Mouse (Mus musculus): Measurements from ENCODE around the gene Npffr2.

DNA sequence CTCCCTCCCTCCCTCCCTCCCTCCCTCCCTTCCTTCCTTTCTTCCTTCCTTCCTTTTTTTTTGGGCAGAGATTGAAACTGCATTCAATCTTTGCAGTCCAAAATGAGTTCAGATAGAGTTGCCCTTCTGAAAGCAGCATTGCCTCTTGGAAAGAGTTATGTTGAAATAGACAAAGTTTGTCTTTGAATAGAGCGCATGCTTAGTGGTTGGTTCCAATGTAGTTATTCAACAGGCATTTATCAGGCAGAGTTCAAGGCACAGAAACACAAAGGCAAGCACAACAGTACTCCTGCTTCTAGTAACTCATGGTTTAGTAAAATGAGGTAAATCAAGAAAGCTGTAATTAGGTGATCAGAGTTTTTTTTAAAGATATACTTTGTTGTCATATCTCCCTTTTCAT, 34.7 kb upstream of the Npffr2 start:
- TF ChIP-seq CTCF (IDR thresholded peaks at IDR 0.05; ENCODE audit: low read depth), result no peak
- no peak for TF ChIP-seq EP300 (optimal IDR thresholded peaks at IDR 0.05)

Data from stomach, postnatal 0 days (tissue).